Mouse (Mus musculus): ENCODE measurements around the gene Cdk4.

Gene Cdk4

DNA sequence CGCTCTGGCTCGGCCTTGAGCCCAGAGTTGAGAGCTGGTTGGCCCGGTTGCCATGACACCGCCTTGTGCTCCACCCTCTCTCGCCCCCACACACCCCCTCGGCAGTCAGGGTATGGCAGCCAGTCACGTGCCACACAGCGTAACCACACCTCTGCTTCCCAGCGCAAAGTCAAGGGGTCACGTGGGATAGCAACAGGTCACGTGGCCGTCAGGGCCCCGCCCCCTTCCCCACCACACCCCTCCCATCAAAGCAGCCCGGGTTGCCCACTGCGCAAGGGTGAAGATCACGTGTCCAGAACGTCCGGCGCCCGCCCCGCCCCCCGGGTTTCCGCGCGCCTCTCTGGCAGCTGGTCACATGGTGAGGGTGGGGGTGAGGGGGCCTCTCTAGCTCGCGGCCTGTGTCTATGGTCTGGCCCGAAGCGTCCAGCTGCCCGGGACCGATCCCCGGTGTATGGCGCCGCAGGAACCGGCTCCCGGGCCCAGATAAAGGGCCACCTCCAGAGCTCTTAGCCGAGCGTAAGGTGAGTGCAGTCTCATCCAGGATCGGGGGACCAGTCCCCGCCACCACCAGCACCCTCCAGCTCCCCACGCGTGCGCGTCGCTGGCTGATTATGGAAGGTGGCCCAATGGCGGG is at the start of gene Cdk4:
TSS of gene Cdk4 (plus strand) at position 296 of the 634 bp plus-strand sequence.
- DNase-seq (ENCODE audit: extremely low read depth, low read depth, low spot score) = peak; percentile 80

DNA sequence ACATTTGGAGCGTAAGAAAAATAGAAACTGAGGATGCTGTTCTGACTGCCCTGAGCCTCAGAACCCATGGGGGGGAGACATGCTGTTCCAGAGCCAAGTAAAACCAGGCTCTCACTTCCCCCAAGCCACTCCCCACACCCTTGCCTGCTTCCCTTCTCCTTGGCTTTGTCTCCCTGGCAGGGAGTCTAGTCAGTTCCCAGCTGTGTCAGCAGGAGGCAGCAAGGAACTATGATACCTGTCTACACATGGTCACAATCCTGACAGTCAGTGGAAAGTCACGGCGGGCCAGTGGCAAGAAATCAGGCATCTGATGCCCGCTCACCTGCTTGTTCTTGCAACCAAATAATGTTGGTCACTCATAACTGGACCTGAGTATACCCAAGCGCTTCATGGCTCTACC is 46.8 kb upstream of the Cdk4 start:
- no peak for DNase-seq (ENCODE audit: extremely low read depth, low read depth, low spot score)

DNA sequence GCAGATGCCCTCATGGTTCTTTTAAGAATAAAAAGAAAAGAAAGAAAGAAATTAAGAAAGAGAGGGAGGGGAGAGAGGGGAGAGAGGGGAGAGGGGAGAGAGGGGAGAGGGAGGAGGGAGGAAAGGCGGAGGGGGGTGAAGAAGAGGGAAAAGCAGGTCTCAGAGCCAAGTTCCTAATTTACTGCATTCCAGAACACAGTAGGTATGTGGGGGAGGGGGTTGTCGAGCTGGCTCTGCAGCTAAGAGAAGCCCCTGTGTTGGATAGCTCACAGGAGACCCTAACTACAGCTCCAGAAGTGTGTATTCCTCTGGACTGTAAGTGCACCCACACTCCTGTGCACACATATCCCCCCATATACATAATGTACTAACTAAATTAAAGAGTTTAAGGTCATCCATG is 46.3 kb upstream of the Cdk4 start:
- no peak for DNase-seq (ENCODE audit: extremely low read depth, low read depth, low spot score)

DNA sequence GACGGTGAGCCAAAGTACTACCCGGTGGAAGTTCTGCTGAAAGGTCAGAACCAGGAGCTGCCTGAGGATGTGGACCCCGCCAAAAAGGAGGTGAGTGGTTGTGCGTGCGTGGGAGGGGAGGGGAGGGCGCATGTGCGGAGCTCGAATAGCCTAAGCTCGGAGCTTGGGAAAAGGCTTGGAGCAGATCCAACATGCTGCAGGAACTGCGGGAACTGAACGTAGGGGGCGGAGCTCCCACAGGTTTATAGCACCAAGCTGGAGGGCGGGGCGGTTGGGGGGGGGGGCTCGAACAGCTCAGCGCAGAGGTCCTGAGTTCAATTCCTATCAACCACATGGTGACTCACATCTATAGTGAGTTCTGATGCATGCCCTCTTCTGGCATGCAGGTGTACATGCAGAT is 44.9 kb upstream of the Cdk4 start:
- DNase-seq (ENCODE audit: extremely low read depth, low read depth, low spot score) = no peak

DNA sequence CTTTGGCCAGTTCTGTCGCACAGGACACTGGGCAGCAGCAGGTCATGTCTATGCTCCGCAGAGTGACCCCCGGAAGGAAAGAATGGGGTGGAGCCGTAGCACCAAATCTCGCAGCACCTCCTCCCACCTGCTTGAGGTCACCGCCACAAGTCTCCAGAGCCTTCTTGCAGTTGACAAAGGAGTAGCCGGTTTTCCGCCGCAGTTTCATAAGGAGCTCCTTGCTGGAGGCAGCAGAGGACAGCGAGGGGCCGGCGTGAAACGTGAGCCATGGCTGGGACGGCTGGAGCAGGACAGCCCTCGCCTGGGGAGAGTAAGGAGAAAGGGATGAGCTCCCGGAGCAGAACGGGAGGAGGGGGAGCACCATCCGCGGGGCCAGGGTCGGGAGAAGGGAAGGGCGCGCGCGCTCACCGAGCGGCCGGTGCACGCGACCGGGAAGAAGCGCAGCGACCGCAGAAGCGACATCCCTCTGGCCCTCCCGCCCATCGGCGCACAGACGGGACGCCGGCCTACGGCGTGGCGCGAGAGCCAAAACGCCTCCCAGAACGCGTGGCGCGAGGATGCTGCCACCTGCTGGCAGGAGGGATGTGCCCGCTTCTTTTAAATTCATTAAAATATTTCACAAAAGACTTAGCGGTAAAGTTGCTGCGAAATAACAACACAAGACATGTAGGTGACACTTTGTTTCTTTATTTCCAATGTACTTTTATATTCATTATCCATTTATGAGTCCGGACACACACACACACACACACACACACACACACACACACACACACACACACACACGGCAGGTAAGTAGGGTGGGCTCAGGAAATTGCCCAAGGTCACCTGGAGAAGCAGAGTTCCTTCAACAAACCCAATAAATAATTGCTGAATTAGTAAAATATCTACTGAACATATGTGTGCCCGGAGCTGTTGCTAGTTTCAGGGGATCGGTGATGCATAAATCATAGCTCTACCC is 32.7 kb upstream of the Cdk4 start, which contains the start of gene Tsfm:
TSS of gene Tsfm (minus strand) at position 505 of the 961 bp plus-strand sequence.
- peak; percentile 18 for DNase-seq (ENCODE audit: extremely low read depth, low read depth, low spot score)

DNA sequence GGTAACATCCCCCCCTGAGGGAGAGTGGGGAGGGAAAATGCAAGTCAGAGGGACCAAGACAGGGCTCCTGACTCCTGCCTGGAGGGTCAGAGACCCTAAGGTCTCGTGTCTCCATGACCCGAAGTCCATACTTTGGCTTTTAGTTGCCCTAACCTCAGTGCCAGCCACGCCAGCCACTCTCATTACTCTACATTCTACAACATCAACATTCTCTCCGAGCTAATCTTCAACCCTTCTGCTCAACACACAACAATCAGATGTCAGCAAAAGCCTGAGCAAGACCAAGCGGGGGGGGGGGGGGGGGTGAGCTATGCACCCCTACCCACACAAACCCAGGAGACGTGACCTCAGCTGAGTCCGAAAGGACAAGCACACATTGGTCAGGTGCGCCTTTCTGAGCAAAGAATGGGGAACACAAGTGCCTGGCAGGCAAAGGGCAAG is 30.0 kb upstream of the Cdk4 start:
- DNase-seq (ENCODE audit: extremely low read depth, low read depth, low spot score) = no peak

DNA sequence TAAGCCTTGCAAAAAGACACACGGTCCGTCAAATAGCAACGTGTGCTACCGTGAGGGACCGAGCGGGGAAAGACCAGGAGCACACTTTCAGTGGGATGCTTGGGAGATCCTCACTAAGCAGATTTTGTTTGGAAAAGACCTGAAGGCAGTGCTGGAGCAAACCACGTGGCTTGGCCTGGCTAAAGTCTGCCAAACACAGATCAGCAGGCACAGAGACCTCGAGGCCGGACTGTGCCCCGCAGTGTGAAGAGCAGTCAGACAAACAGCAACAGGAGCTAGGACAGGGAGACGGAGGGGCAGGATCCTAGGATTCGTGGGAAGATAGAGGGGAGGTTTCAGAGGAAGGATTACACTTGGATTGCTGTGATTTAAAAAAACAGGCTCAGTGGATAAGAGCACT is 27.1 kb upstream of the Cdk4 start:
- DNase-seq (ENCODE audit: extremely low read depth, low read depth, low spot score) = no peak

DNA sequence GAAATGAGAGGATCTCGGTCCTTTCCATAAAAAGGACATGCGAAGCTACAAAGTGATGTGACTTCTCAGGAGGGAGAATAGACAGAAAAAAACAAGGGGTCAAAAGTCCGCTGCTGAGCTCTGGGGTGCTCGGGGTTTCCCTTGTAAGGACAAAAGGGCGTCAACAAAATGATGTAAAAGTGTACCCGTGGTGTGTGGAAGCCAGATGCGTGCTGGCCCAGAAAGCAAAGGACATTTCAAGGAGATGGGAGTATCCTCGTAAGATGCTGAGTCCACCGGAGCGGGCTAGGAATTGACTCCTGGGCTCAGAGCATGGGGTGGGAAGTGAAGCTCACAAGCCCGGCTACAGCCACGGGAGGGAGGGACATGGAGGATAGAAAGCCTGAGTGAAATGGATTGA is 25.7 kb upstream of the Cdk4 start:
- no peak for DNase-seq (ENCODE audit: extremely low read depth, low read depth, low spot score)

DNA sequence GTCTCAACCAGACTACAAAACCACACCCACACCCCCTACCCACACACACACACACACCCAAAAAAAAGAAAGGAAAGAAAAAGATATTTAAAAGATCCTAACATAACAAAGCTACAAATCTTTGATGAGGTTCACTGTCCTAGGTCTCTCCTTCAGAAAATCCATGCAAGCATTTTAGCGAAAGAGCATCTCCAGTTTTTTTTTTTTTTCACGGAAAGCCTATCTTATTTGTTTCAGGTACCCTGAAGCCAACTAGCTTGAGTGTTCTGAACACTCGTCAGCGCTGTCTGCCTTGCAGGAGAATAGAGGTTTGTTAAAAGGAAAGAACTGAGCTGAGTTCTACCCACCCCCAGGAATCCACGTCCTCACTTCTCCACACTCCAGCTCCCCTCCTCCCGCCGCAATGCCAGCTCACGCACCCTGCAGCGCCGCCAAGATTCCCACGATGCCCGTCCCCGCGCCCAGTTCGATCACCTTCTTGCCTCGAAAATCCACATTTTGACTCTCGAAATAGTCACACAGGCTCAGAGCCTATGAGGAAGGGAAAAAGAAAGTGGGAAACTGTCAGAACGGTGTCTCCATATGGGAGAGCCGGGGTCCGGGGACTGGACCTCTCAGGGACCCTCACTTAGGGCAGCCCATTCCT is 22.6 kb upstream of the Cdk4 start:
- no peak for DNase-seq (ENCODE audit: extremely low read depth, low read depth, low spot score)

DNA sequence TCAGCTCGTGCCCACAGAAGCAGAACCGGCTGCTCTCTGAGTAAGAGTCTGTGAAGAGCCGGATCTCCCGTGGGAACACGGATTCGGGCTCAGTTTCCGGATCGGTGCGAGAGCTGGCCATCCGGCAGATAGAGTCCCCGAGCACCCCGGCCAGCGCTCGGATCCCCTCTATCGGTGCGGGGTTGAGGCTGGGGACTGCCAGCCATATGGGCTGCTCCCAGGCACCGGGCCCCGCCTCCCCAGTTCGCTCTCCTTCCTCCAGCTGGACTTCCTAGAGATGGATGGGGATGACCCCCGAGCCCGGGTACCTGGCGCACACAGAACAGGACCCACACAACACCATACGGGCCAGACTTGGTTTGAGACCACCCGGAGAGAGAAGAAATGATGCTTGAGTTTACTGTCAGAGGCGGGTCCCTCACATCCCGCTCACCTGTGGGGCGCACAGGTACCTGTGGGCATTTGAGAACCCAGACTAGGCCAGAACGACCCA is 22.0 kb upstream of the Cdk4 start, which contains the start of the genes Mettl1 and Eef1akmt3:
TSS of gene Mettl1 (plus strand) at position 141 of the 493 bp plus-strand sequence.
TSS of gene Eef1akmt3 (minus strand) at position 240 of the 493 bp plus-strand sequence.
- DNase-seq (ENCODE audit: extremely low read depth, low read depth, low spot score) = no peak

DNA sequence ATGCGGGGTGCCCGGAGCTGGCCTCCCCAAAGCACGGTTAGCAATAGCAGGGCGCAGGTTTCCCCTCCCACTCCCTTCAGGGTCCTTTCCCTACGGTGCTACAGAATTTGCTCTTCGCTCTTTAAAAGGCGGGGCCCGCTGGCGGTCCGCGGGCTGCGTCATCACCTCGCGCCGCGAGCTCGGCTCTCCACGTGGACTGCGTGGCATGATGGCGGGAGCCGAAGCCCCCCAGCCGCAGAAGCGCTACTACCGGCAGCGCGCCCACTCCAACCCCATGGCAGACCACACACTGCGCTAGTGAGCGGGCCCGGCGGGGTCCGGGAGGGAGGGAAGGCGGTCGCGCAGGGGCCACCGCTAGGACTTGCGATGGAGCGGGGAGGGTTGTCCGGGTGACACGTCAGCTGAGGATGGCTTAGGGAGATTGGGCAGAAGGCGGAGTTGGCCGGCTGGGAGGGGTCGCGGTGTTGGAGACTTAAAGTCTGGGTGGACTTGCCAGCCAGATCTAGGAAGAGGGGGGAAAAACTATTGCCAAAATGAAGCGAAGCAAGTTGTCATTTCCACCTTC is 21.5 kb upstream of the Cdk4 start:
- no peak for DNase-seq (ENCODE audit: extremely low read depth, low read depth, low spot score)

DNA sequence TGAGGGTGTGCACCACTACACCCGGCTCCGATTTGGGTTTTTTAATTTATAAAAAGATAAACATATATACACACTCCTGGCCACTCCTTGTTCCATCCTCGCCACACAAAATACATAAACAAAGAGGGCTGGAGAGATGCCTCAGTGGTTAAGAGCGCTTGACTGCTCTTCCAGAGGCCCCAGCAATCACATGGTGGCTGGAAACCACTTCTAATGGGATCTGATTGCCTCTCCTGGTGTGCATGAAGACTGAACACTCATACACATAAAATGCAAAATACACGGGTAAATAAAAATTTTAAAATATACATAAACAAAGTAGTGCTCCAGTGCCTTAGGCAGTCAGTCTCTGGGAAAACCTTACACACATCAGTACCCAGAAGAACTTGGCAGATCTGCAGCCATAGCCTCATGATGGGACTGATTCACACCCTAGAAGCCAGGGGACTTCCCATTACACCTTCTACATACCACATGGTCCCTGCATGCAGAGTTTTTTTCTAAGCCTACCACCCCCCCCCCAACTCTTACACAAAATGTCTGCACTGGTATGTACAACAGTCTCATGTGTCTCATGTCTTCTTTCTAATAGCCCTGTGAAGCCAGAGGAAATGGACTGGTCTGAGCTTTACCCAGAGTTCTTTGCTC is 20.7 kb upstream of the Cdk4 start:
- no peak for DNase-seq (ENCODE audit: extremely low read depth, low read depth, low spot score)

DNA sequence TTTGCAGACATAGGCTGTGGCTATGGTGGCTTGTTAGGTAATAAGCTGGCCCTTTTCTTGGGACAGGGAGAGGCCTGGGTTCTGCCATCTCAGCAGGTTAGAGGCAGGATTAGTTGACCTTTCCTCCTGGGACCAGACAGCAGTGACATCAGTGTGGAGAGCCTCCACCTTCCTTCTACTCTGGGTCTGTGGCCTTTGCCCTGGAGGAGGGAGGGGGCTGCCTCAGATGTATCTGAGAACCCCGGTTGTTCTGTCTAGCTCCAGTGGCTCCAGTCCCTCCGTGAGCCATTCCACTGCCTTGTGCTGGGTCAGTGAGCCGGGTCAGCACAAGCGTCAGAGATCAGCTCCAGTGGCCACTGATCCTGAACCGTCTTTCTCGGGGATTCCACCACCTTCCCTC is 20.1 kb upstream of the Cdk4 start:
- DNase-seq (ENCODE audit: extremely low read depth, low read depth, low spot score) = no peak

DNA sequence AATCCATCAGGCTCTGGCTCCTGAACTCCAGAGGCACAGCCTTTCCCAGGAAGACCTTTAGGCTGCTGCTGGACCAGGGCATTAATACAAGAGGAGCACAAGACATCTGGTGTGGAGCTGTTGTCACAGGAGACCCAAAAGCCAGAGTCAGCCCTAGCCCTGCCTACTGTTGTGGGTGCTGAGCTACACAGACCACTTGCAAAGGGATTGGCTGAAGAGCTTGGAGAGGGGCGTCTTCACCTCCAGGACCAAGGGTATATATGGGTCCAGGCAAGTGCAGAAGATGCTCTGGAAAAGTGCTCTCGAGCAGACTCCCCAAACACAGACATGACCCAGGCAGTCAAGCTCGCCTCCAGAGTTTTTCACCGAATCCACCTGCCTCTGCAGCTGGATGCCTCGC is 15.4 kb upstream of the Cdk4 start, which contains the start of gene Cyp27b1:
TSS of gene Cyp27b1 (plus strand) at position 297 of the 400 bp plus-strand sequence.
- DNase-seq (ENCODE audit: extremely low read depth, low read depth, low spot score) = no peak

DNA sequence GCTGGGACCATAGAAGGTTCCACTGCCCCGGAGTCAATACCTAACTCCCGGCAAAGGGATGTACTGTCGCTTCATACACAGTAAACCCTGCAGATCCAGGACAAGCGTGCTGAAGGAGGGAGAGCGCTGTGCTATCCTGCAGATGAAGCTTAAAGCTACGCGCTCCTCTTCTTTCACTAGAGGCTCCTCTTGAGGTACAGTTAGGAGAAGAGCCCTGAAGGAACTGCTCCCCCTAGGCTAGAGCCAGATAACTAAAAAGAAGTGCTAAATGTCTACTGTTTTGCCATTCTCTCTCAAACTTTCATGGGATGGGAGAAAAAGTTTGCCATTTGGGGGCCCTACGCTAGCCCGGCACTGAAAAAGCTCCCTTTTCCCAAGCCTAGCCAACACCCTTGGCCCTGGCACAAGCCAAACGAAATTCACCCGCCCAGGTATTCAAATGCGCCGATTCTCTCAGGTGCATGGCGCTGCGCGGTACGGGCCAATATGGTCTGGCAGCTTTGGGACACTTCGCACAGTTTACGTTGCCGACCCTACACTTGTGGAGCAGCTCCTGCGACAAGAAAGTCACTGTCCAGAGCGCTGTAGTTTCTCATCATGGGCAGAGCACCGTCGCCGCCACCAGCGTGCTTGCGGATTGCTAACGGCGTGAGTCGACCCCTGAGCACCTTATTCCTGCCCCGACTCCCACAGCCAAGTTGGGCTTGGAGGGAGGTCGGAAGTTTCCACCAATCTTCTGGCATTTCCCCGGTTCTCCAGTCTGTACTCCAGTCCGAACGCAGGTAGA is 14.5 kb upstream of the Cdk4 start:
- DNase-seq (ENCODE audit: extremely low read depth, low read depth, low spot score) = no peak

DNA sequence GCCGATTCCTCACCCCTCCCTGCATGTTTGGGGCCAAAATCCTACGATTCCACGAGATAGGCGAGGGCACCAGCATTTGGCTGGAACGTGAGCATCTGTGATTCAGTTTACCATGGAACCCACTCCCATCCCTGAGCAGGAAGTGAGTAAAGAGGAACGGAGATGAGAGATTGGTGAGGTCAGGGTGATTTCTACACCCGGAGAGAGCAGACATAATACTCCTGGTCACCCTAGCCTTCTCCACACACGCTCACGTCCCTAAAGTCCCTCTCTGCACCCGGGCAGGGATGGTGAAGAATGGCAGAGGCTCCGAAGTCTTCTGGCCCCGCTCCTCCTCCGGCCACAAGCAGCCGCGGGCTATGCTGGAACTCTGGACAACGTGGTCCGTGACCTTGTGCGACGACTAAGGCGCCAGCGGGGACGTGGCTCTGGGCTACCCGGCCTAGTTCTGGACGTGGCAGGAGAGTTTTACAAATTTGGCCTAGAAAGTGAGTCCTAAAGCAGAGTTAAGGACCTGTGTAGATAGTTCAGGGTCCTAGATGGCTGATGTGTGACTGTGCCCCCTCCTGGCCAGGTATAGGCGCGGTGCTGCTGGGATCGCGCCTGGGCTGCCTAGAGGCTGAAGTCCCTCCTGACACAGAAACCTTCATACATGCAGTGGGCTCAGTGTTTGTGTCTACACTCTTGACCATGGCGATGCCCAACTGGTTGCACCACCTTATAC is 13.8 kb upstream of the Cdk4 start:
- DNase-seq (ENCODE audit: extremely low read depth, low read depth, low spot score) = no peak

DNA sequence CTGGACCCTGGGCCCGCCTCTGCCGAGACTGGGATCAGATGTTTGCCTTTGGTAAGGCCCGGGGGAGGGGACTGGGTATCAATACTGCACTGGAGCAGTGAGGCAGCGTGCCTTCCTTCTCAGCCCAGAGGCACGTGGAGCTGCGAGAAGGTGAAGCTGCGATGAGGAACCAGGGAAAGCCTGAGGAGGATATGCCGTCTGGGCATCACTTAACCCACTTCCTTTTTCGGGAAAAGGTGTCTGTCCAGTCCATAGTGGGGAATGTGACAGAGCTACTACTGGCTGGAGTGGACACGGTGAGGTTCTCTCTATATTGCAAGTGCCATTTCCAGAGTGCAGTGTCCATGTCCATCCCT is 13.2 kb upstream of the Cdk4 start:
- no peak for DNase-seq (ENCODE audit: extremely low read depth, low read depth, low spot score)

DNA sequence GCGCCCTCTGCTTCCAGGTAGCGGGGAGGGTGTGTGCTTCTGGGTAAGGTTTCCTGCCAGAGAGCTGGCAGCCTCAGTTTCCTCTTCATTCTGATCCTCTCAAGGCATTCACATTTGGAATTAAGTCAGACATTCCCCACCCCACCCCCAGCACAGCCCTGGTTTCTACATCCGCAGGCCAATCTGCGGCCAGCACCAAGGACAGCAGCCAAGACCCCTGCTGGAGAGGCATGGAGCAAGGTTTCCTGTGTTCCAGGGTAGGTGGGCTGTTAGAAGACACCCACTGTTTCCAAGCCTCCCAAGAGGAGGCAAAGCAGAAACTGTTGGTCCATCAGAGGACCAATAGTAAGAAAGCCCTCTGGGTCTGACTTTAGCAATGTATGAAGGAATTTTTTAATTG is 8.7 kb upstream of the Cdk4 start:
- DNase-seq (ENCODE audit: extremely low read depth, low read depth, low spot score) = no peak

DNA sequence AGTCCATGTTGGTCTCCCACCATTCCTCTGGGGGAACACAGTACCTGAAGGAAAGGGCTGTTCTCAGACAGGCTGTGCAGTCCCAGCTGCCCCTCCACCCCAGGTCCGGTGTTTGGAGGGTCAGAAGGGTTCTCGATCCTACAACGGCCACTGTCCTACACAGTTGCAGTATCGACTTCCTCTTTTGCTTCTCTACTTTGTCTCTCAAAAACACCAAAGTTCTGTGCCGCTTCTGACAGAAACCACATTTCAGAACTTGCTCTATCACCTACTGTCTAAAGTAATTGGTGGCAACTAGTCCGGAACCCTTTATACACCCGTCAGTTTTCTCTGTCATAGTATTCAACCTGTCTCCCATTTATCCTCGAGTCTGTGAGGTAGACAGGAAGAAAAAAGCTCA is 7.9 kb upstream of the Cdk4 start:
- no peak for DNase-seq (ENCODE audit: extremely low read depth, low read depth, low spot score)

All from fat pad, adult 2 months (tissue).